Mouse (Mus musculus) limb, embryonic 15.5 days (tissue): ENCODE measurements at regions not wholly inside any gene's neighbourhood (a gene's known extent, or its start where the extent isn't known, plus 50 kb on each side); places are given as distances from the start of the nearest gene placed in this dataset.

ENCODE experiments used
- ATAC-seq: fragments of 200-750 bp; cut with Nextera tagmentation; 2 replicates; pipeline ENCODE4 v1.8.0; 2017; ENCODE audit warnings: low read depth, moderate TSS enrichment; ENCODE audit not compliant: insufficient number of reproducible peaks, low FRiP score, low TSS enrichment
- H3K27ac ChIP-seq: fragments of 300-500 bp; sonication (generic); 2 replicates; pipeline ENCODE4 v1.5.1; 2015; ENCODE audit warnings: moderate library complexity, mild to moderate bottlenecking, inconsistent platforms
- H3K27me3 ChIP-seq: fragments of 300-500 bp; sonication (generic); 2 replicates; pipeline ENCODE4 v1.6.1; 2015; ENCODE audit warnings: inconsistent platforms
- H3K36me3 ChIP-seq: fragments of 300-500 bp; sonication (generic); 2 replicates; pipeline ENCODE4 v1.6.1; 2015; ENCODE audit warnings: inconsistent platforms
- H3K4me1 ChIP-seq: fragments of 300-500 bp; sonication (generic); 2 replicates; pipeline ENCODE4 v1.6.1; 2015; ENCODE audit warnings: inconsistent platforms
- H3K4me2 ChIP-seq: fragments of 300-500 bp; sonication (generic); 2 replicates; pipeline ENCODE4 v1.6.1; 2015; ENCODE audit warnings: mild to moderate bottlenecking, inconsistent platforms
- H3K4me3 ChIP-seq: fragments of 300-500 bp; sonication (generic); 2 replicates; pipeline ENCODE4 v1.5.1; 2015; ENCODE audit warnings: mild to moderate bottlenecking, inconsistent platforms
- H3K9ac ChIP-seq: fragments of 300-500 bp; sonication (generic); 2 replicates; pipeline ENCODE4 v1.6.1; 2015; ENCODE audit warnings: inconsistent platforms
- H3K9me3 ChIP-seq: fragments of 300-500 bp; sonication (generic); 2 replicates; pipeline ENCODE4 v1.6.1; 2016; ENCODE audit warnings: inconsistent platforms
- WGBS: fragments of 180-500 bp; shearing (Covaris S2); methylation state at CpG from one replicate; pipeline ENCODE4 v1.1.7; 2015; 5-methylcytosine and 5-hydroxymethylcytosine counted together

DNA sequence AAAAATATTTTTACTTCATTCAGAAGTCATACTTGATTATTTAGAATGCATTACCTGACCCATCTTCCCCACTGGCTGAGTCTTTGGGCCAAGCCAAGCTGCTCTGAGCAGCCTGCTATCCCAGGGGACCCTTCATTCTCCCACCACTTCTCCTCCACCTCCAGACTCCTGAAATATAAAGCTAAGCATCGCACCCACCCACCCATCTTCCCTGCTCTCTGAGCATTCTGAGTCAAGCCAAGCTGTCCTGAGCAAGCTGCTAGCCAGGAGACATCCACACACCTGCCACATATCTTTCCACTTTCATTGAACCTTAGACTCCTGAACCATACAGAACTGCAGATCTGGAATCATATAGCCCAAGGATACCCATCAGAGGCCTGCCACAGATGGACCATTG lies 1456.2 kb upstream of the Adam24 start:
- 95% methylated on average over 1 of the region's 1 CpGs for WGBS
- Histone ChIP-seq H3K27me3 (no peaks in the 10 kb centered on the region), H3K27ac (no peak overlapping the region), H3K36me3 (no peaks in the 10 kb centered on the region), H3K4me3 (no peak overlapping the region), H3K4me1 (no peaks in the 10 kb centered on the region), H3K9me3 (no peaks in the 10 kb centered on the region), H3K9ac (no peak overlapping the region), H3K4me2 (no peak overlapping the region)
- no peak for ATAC-seq

DNA sequence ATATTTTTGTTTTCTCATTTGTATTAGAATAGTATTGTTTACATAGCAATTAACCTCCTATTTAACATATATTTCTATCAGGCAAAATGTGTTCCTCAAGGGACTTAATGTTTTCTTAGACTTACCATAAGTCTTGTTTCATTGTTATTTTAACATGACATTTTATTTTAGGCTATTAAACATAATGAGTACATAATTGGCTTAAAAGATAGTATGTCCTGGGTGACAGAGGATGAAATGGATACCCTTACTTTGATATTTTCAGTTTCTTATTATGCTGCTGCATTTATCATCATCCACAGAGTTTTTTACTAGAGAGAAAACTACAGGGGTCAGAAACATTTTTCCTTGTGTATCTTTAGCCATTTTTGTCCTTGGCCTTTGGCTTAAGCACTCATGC lies 1447.6 kb upstream of the Adam24 start:
- H3K9ac ChIP-seq = no peak overlapping the region
- no peaks in the 10 kb centered on the region for H3K36me3 ChIP-seq
- no peak overlapping the region for H3K4me3 ChIP-seq
- H3K9me3 ChIP-seq = no peaks in the 10 kb centered on the region
- H3K27ac ChIP-seq = no peak overlapping the region
- no peak for ATAC-seq
- no peak overlapping the region for H3K4me2 ChIP-seq
- no peaks in the 10 kb centered on the region for H3K27me3 ChIP-seq
- no peaks in the 10 kb centered on the region for H3K4me1 ChIP-seq

DNA sequence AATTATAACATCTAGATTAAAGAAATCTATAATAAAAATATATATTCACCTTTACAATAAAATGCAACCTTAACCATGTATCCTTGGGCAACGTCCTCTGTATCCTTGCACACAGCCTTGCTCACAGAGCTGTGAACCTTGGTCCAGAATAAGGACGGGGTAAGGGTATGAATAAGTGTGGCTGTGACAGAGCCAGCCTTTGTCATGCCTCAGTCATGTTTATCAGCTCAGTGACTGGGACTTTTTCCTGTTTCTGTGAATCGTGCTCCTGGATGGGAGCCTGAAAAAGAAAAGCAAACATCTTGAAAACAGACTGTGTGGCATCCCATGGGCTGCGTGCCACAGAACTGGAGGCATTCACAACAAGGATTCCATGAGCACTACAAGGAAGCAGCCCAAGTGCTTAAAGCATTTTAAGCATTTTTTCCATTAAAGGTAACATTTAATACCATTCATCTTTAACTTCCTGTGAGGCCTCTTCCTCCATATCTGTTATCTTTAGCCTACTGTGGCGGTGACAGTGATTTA lies 1405.8 kb upstream of the Adam24 start:
- H3K4me3 ChIP-seq = no peak overlapping the region
- H3K27ac ChIP-seq = no peak overlapping the region
- H3K9ac ChIP-seq = no peak overlapping the region
- no peak overlapping the region for H3K4me2 ChIP-seq
- no peaks in the 10 kb centered on the region for H3K4me1 ChIP-seq
- 71% methylated on average over 5 of the region's 5 CpGs for WGBS
- no peaks in the 10 kb centered on the region for H3K9me3 ChIP-seq
- no peaks in the 10 kb centered on the region for H3K36me3 ChIP-seq
- no peaks in the 10 kb centered on the region for H3K27me3 ChIP-seq
- ATAC-seq = no peak

DNA sequence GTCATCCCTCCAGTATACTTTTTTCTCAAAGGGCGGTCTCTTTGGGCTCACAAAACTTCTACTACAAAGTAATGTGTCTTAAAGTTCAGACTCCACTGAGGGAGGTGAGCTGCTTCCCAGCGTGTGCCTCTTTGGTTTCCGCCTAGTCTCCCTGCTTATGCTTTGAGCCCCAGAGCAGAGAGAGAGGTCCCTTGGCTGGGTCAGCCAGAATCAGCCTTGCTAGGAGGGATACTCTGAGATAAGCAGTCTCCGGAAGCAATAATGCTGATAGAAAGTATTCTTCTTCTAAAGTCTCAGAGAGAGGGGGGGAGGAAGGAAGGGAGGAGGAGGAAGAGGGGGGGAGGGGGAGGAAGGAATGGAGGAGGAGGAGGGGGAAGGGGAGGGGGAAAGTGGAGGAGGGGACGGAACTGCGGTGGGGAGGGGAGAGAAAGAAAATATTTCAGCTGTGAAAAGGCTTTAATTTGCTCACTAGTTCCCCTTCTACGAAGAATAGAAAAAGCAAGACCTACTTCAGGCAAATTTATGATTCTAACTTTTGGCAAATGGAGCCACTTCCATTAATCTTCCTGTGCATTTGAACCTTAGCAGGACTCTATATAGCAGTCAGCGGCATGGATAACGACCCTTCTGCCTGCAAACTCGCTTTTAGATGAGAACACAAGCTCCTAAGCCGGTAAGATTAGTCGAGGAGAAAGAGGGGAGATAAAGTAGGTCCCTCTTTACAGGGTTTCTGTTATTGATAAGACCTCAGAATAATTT lies 1377.2 kb upstream of the Adam24 start:
- Histone ChIP-seq H3K4me3 (no peak overlapping the region), H3K27me3 (no peaks in the 10 kb centered on the region), H3K9ac (no peak overlapping the region), H3K36me3 (no peaks in the 10 kb centered on the region), H3K27ac (no peak overlapping the region), H3K9me3 (no peaks in the 10 kb centered on the region), H3K4me1 (no peaks in the 10 kb centered on the region), H3K4me2 (peak overlapping the region; percentile 1; the same call in 1 of the 2 replicates)
- ATAC-seq = no peak
- WGBS = 21% methylated on average over 12 of the region's 12 CpGs

DNA sequence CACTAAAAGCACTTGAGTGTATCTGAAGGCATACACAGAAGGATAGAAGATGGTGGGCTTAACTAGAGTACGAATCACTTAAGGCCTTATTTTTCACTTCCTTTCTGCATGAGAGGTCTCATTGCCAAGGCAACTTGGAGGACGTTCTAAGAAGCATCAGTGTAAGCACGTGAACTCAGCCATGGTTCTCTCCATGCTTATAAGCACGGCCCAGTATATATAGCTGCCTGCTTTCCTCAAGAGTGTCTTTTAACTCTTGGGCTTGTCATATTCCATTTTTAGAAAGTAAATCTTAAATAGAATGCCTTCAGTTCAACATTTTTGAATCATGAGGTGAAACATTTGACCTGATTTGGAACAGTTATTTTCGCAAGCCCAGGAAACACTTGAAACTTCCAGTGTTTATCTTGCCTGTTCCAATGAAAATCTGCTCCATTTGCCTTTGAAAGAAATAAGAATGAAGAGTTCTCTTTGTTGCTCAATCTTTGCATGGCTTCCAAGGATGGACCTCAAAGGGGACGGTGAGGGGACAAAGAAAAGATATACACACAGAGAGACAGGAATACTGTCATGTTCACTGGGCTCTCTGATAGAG lies 1371.0 kb upstream of the Adam24 start:
- Histone ChIP-seq H3K4me3 (no peak overlapping the region), H3K4me1 (no peaks in the 10 kb centered on the region), H3K4me2 (no peak overlapping the region), H3K36me3 (no peaks in the 10 kb centered on the region), H3K9ac (no peak overlapping the region), H3K27ac (no peak overlapping the region), H3K27me3 (no peaks in the 10 kb centered on the region), H3K9me3 (no peaks in the 10 kb centered on the region)
- ATAC-seq = no peak
- 80% methylated on average over 6 of the region's 6 CpGs for WGBS

DNA sequence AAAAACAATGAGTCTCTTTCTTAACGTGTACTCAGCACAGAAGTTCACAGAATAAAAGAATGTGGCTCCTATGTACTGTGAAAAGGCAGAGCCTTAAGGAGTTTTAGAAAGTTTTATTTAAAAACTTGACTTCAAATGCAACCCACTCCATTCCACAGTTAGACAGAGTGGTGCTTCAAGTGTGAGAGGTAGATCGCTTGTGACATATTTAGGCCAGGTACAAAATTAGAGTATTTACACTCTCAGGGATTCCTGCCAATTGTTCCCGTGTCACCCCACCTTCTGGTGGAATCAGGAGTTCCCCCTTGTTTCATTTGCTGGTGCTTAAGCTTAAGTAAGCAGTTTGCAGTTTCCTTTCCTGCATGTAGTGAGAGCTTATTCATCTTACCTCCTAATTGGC lies 1361.0 kb upstream of the Adam24 start:
- Histone ChIP-seq H3K27me3 (no peaks in the 10 kb centered on the region), H3K36me3 (no peaks in the 10 kb centered on the region), H3K27ac (no peak overlapping the region), H3K4me1 (no peaks in the 10 kb centered on the region), H3K4me3 (no peak overlapping the region), H3K4me2 (no peak overlapping the region), H3K9ac (no peak overlapping the region), H3K9me3 (no peaks in the 10 kb centered on the region)
- no peak for ATAC-seq
- WGBS = 60% methylated on average over 3 of the region's 3 CpGs

DNA sequence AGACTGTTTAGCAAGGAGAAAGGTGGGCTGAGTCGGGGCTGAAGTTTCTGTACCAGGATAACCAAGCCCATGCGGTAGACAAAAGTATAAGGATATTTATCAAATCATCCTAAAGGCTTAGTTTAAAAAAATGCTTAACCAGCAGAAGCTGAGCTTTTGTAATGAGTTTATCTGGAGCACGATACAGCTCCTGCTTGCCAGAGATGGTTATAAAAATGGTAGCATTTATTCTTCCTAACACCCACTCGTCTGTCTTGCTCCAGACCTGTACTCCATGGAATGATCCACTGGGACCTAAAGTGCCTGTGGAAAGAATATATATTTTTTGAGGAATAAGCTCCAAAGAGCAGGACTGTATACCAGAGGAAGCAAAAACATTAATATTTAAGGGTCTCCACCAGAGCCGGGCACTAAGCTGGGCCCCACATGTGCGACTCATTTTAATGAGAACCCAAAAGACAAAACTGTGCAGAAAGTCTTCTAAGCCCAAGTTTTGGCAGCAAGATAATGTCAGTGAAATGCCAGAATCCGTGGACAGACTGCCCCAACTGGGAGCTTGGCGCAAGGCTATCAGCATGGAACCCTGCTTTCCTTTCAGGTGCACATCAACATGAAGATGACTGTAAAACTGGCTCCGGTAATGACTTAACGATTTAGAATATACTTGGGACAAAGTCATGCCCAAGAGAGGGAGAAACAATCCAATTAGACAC lies 1359.2 kb upstream of the Adam24 start:
- ATAC-seq = no peak
- Histone ChIP-seq H3K9me3 (no peaks in the 10 kb centered on the region), H3K9ac (no peak overlapping the region), H3K4me1 (no peaks in the 10 kb centered on the region), H3K27me3 (no peaks in the 10 kb centered on the region), H3K4me3 (no peak overlapping the region), H3K36me3 (no peaks in the 10 kb centered on the region), H3K27ac (no peak overlapping the region), H3K4me2 (no peak overlapping the region)
- WGBS = 45% methylated on average over 10 of the region's 10 CpGs

DNA sequence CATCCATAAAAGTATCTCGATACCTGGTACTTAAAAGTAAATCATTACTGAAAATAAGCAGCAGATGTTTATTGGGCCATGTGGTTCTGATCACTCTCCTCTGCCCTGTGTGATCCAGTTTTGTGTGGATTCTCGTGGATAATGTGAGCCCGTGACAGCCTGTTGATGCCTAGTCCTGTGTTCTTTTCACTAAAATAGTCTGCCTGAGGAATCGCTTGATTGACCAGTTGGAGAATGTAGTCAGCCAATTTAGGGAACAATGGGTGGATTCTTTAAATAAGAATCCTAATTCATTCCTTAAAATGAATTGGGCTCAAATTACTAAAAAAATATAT lies 1358.7 kb upstream of the Adam24 start:
- Histone ChIP-seq H3K4me1 (no peaks in the 10 kb centered on the region), H3K27ac (no peak overlapping the region), H3K9ac (no peak overlapping the region), H3K9me3 (no peaks in the 10 kb centered on the region), H3K27me3 (no peaks in the 10 kb centered on the region), H3K36me3 (no peaks in the 10 kb centered on the region), H3K4me3 (no peak overlapping the region), H3K4me2 (no peak overlapping the region)
- WGBS = 26% methylated on average over 4 of the region's 4 CpGs
- no peak for ATAC-seq

DNA sequence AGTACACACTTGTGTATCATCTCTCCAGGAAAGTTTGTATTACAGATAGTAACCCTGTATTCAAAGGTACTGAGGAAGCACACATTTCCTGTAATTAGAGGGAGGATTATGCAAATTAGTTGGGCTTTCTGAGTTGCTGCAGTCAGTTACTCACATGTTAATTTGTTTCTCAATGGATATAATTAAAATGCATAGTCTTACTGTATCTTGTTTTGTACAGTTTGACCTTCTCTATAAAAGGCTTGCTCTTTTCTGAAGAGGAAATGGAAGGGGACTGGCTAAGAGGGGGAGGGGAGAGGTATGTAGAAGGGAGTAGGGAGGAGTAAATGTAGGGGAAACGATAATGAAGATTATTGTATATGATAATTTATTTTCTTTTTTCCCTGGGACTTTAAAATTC lies 1345.5 kb upstream of the Adam24 start:
- H3K9ac ChIP-seq = no peak overlapping the region
- WGBS = 68% methylated on average over 1 of the region's 1 CpGs
- H3K27ac ChIP-seq = no peak overlapping the region
- no peaks in the 10 kb centered on the region for H3K27me3 ChIP-seq
- H3K9me3 ChIP-seq = no peaks in the 10 kb centered on the region
- no peak overlapping the region for H3K4me2 ChIP-seq
- ATAC-seq = no peak
- H3K4me3 ChIP-seq = no peak overlapping the region
- no peaks in the 10 kb centered on the region for H3K36me3 ChIP-seq
- H3K4me1 ChIP-seq = no peaks in the 10 kb centered on the region

DNA sequence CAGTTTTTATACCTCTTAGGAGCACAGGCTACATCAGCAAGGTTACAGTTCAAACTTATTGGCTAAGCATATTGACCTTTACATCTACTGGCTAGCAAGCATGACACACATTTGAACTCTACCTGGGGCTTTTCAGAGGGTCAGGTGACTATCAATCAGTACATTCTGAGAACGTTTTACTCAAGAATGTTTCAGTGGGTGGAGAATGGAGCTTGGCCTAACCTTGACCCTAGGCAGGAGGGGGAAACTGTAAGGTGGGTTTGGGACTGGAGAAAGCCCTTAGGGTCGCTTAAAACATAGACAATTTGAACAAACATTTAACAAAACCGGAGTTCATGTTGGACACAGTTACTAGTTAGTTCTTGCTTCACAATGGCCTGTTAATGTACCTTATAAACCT lies 1330.1 kb upstream of the Adam24 start:
- WGBS = 67% methylated on average over 3 of the region's 3 CpGs

DNA sequence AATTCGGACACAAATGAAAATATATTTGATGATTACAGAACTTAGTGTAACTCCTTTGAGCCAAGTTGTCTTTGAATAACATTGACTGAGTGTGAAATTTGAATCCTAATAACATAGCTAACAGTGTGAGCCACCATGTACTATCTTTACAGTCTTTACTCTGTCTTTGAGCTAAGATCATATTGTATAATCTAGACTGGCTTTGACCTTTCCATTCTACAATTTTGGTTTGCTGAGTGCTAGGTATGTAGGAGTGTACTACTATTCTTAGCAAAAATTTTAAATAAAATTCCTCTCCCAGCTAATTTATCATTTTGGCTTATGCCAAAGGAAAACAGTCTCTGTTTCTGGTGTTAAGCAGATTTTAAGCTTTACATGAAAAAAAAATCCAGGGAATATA lies 1328.4 kb upstream of the Adam24 start:
- no peak overlapping the region for H3K9ac ChIP-seq
- H3K4me2 ChIP-seq = no peak overlapping the region
- H3K4me1 ChIP-seq = no peaks in the 10 kb centered on the region
- no peaks in the 10 kb centered on the region for H3K27me3 ChIP-seq
- ATAC-seq = no peak
- no peaks in the 10 kb centered on the region for H3K9me3 ChIP-seq
- no peaks in the 10 kb centered on the region for H3K36me3 ChIP-seq
- H3K4me3 ChIP-seq = no peak overlapping the region
- WGBS = 84% methylated on average over 1 of the region's 1 CpGs
- H3K27ac ChIP-seq = no peak overlapping the region

More for the DNA sequence above, 1330.1 kb upstream of the Adam24 start:
- ATAC-seq = no peak
- H3K4me2 ChIP-seq = no peak overlapping the region
- no peak overlapping the region for H3K27ac ChIP-seq
- no peak overlapping the region for H3K4me3 ChIP-seq
- no peaks in the 10 kb centered on the region for H3K4me1 ChIP-seq
- no peaks in the 10 kb centered on the region for H3K27me3 ChIP-seq
- no peak overlapping the region for H3K9ac ChIP-seq
- H3K36me3 ChIP-seq = no peaks in the 10 kb centered on the region
- no peaks in the 10 kb centered on the region for H3K9me3 ChIP-seq

DNA sequence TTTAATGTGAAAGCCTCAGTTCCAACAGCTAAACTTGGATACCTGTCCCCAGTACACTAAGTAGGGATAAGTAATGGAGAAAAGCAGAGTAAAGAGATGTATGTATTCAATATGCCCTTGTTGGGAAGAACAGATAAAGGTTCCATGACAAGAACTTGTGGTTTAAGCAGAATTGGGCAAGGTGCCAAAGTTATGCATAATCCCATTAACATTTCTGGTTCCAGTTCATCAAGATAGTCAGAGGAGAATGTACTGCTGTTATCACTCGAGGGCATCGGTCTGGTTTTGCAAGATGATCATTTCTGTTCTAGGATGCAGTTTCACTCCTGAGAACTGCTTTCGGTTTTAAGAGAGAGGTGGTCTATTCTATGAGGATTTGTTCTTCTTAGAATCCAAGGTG lies 1325.9 kb upstream of the Adam24 start:
- Histone ChIP-seq H3K4me1 (no peaks in the 10 kb centered on the region), H3K27ac (no peak overlapping the region), H3K27me3 (no peaks in the 10 kb centered on the region), H3K36me3 (no peaks in the 10 kb centered on the region), H3K4me3 (no peak overlapping the region), H3K4me2 (no peak overlapping the region), H3K9me3 (no peaks in the 10 kb centered on the region), H3K9ac (no peak overlapping the region)
- WGBS = 74% methylated on average over 3 of the region's 3 CpGs
- ATAC-seq = no peak
